ENCODE assay signal across 21 mouse cellular contexts in the genomic region with DNA sequence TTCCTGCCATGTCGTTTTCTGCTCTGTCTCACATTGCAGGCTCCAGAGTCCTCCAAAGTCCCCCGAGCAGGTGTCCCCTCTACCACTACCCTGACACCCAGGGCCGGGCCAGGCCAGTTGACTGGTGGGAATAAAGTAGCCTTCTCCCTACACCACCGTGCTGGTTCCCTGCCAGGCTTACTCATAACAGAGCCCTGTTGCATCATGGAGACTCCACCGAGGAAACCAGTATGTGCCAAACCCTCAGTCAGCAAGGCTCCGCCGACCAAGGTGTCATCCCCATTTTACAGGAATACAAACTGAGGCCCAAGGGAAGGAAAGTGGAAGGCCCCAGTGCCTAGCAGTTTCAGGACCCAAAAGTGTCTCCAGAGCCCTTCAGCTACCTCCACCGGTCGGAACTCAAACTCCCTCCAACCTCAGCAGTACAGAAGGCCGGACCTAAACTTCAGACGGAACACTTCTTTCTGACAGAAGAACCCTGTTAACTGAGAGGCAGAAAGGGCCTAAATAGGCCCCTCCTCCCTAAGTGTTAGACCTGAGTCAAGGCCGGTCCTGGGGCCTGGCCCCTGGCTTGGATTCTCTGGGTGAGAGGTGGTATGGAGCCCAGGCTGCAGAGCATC. TPM values are rescaled to one million over a fixed set of nuclear protein-coding genes. Genes with fewer than 3 reads are reported as not detected.
DNase-seq lines count a peak whose midpoint lies in the region; TF ChIP-seq lines count a peak whose summit lies in the region.
"Had no signal": no experiment of that assay in that cellular context is flagged by ENCODE, and none has a peak within 500 bp of the region (broad histone marks: within the 10 kb centered on the region; RNA-seq: fewer than 3 reads in every experiment).

No protein-coding gene starts in this region.

- H3K36me3 ChIP-seq in C2C12 (ENCODE audit: control insufficient read depth, insufficient read depth): no peaks in the 10 kb centered on the region
- H3K36me3 ChIP-seq: forebrain, embryonic 15.5 days; hindbrain, embryonic 13.5 days; limb, embryonic 12.5 days had no signal

- no peak for TF ChIP-seq CTCF in C2C12 (IDR thresholded peaks at IDR 0.05; ENCODE audit: control insufficient read depth, insufficient read depth, insufficient read length)

- intact Hi-C loops in heart, postnatal 36 days (cut with DNase I): no loop called here

- DNase-seq in 3134 (ENCODE audit: extremely low read depth, insufficient read length, low spot score): peak; percentile 63
- DNase-seq in adrenal gland, adult 8-10 months: peak; percentile 66
- peak; percentile 35 for DNase-seq in induced T-regulatory cell, adult 2 months (ENCODE audit: low read depth)
- no peak for DNase-seq in left cerebral cortex, adult 11 months (ENCODE audit: low spot score)
- DNase-seq in heart, postnatal 36 days: no peak
- no peak for DNase-seq in thymus, postnatal 0 days (ENCODE audit: low spot score)
- DNase-seq: cerebellum, adult 2 months; cerebellum, postnatal 25 days; gastrocnemius, postnatal 36 days; kidney, adult 8-10 months; kidney, postnatal 25 days; liver, postnatal 0 days; thymus, adult 18-20 months had no signal

- no peaks in the 10 kb centered on the region for H3K79me3 ChIP-seq in C2C12 (ENCODE audit: low read depth)

- H3K4me3 ChIP-seq in C2C12 (ENCODE audit: insufficient read depth, poor library complexity, severe bottlenecking): no peak overlapping the region
- H3K4me3 ChIP-seq: forebrain, embryonic 15.5 days; hindbrain, embryonic 13.5 days; layer of hippocampus, adult 2 months; limb, embryonic 12.5 days had no signal

- no peak overlapping the region for H3ac ChIP-seq in C2C12 (ENCODE audit: control insufficient read depth, insufficient read length, low read depth)

- no peaks in the 10 kb centered on the region for H3K27me3 ChIP-seq in C2C12 (ENCODE audit: control insufficient read depth, insufficient read depth, insufficient read length)
- H3K27me3 ChIP-seq: forebrain, embryonic 15.5 days had no signal

- no peaks in the 10 kb centered on the region for H3K79me2 ChIP-seq in C2C12 (ENCODE audit: control insufficient read depth, insufficient read depth)

TF ChIP-seq in C2C12, 6 proteins besides CTCF, POLR2A, EP300 and RAD21:
- peak; percentile 79 for TF ChIP-seq CEBPB (IDR thresholded peaks at IDR 0.05; ENCODE audit: low read depth)
- TF ChIP-seq MYOD1 (IDR thresholded peaks at IDR 0.05; ENCODE audit: control insufficient read depth, insufficient read length, low read depth): no peak

RNA-seq across cellular contexts. Expression of a gene that starts 1.5 kb away (rescaled TPM):
- 19.5 TPM for polyA plus RNA-seq in C2C12 (2012; fragmentation: generic; extraction: Trizol)
- total RNA-seq in adrenal gland, adult 8-10 months (2022): 1 to 10 TPM in 3 of 4 experiments, under 1 TPM in 1; 0.96 to 3.8 (median 2.1) TPM
- total RNA-seq in heart, postnatal 36 days (2021): under 1 TPM; 0.43 to 0.50 TPM
- 4.8 and 7.9 TPM in 2 replicates for polyA plus RNA-seq in thymus, postnatal 0 days (2015; fragmentation: Nextera tagmentation; extraction: Ambion mirVana)
- total RNA-seq: layer of hippocampus, adult 2 months; layer of hippocampus, postnatal 25 days; left cerebral cortex, postnatal 10 days had no signal
- polyA plus RNA-seq: cerebellum, adult 2 months; forebrain, embryonic 15.5 days; midbrain, embryonic 11.5 days had no signal

Comparison
In these comparisons a context has a peak if more than half of its experiments do, and no peak if none do; other contexts are left out.
1. DNase-seq: peak in 3134 (single experiment), adrenal gland, adult 8-10 months (single experiment) and induced T-regulatory cell, adult 2 months (single experiment); none in left cerebral cortex, adult 11 months (single experiment), heart, postnatal 36 days (0 of 2) and thymus, postnatal 0 days (single experiment).